Mouse (Mus musculus) intestine, embryonic 14.5 days (tissue): ENCODE results near the gene Sult2b1. TPM values are rescaled to one million over a fixed set of nuclear protein-coding genes. Genes with fewer than 3 reads are reported as not detected.

Source experiments
- ATAC-seq: fragments of 200-750 bp; cut with Nextera tagmentation; replicated peaks from 2 replicates; pipeline ENCODE4 v1.8.0; 2017; ENCODE audit warnings: low read depth, moderate number of reproducible peaks, moderate TSS enrichment, moderate library complexity; ENCODE audit not compliant: low FRiP score, low TSS enrichment
- DNase-seq: peaks from one replicate; pipeline ENCODE4 v3.0.0-alpha.2; 2018; ENCODE audit warnings: low spot score
- H3K27ac ChIP-seq: fragments of 300-500 bp; sonication (generic); 2 replicates; pipeline ENCODE4 v1.5.1; 2014; ENCODE audit warnings: low read depth, mild to moderate bottlenecking, control low read depth
- H3K27me3 ChIP-seq: fragments of 300-500 bp; sonication (generic); replicated peaks from 2 replicates; pipeline ENCODE4 v1.6.1; 2014; ENCODE audit warnings: low read length, control low read depth; ENCODE audit not compliant: control insufficient read depth, insufficient read depth
- H3K36me3 ChIP-seq: fragments of 300-500 bp; sonication (generic); 2 replicates; pipeline ENCODE4 v1.6.1; 2014; ENCODE audit warnings: low read length, control low read depth; ENCODE audit not compliant: control insufficient read depth, insufficient read depth
- H3K4me1 ChIP-seq: fragments of 300-500 bp; sonication (generic); replicated peaks from 2 replicates; pipeline ENCODE4 v1.6.1; 2014; ENCODE audit warnings: low read length, control low read depth, mixed read lengths; ENCODE audit not compliant: control insufficient read depth, insufficient read depth
- H3K4me2 ChIP-seq: fragments of 300-500 bp; sonication (generic); 2 replicates; pipeline ENCODE4 v1.6.1; 2014; ENCODE audit warnings: low read length
- H3K4me3 ChIP-seq: fragments of 300-500 bp; sonication (generic); 2 replicates; pipeline ENCODE4 v1.5.1; 2014; ENCODE audit warnings: low read depth, low read length, control low read depth, mixed read lengths
- H3K9ac ChIP-seq: fragments of 300-500 bp; sonication (generic); 2 replicates; pipeline ENCODE4 v1.6.1; 2014; ENCODE audit warnings: mild to moderate bottlenecking, low read length
- H3K9me3 ChIP-seq: fragments of 300-500 bp; sonication (generic); 2 replicates; pipeline ENCODE4 v1.6.1; 2016; ENCODE audit warnings: low read length, control low read depth; ENCODE audit not compliant: control insufficient read depth
- WGBS: fragments of 180-500 bp; shearing (Covaris S2); extraction: QIAGEN DNeasy Blood & Tissue Kit; methylation state at CpG from one replicate; pipeline ENCODE4 v1.1.7; 2014; 5-methylcytosine and 5-hydroxymethylcytosine counted together
- polyA plus RNA-seq: library from polyadenylated mRNA; unstranded; fragments of >200 nt; fragmentation: Nextera tagmentation; extraction: Ambion mirVana; gene quantifications from 2 replicates; pipeline ENCODE4 v1.2.1, GENCODE M21; 2014

Gene Sult2b1
- polyA plus RNA-seq, 1 experiment from 2014 or later: 2.3 TPM

- DNase-seq (no peak), ATAC-seq (0 out of 2 replicates have a peak, but pooled peaks have one; percentile 41)
- Histone ChIP-seq H3K27me3 (no peaks in the 10 kb centered on the region), H3K36me3 (no peaks in the 10 kb centered on the region), H3K27ac (no peak overlapping the region), H3K9me3 (0 out of 2 replicates have a peak, but pooled peaks cover 2% of the 10 kb centered on the region), H3K4me1 (no peaks in the 10 kb centered on the region), H3K4me3 (no peak overlapping the region), H3K9ac (no peak overlapping the region), H3K4me2 (no peak overlapping the region)
- 63% methylated on average over 8 of the region's 8 CpGs for WGBS
Observed at GRCm38 (mm10) chr7:45770427-45771082, 13.9 kb downstream of the Sult2b1 start.

- ATAC-seq: no peak
- no peak overlapping the region for H3K27ac ChIP-seq
- 86% methylated on average over 6 of the region's 6 CpGs for WGBS
Observed at GRCm38 (mm10) chr7:45767500-45767899, 17.0 kb downstream of the Sult2b1 start.

GRCm38 (mm10) chr7:45766764-45767163, 17.7 kb downstream of the Sult2b1 start:
- Histone ChIP-seq H3K4me2 (no peak overlapping the region), H3K9ac (no peak overlapping the region), H3K36me3 (no peaks in the 10 kb centered on the region), H3K4me1 (no peaks in the 10 kb centered on the region), H3K27ac (no peak overlapping the region), H3K27me3 (no peaks in the 10 kb centered on the region), H3K9me3 (0 out of 2 replicates have a peak, but pooled peaks cover 2% of the 10 kb centered on the region), H3K4me3 (no peak overlapping the region)
- DNase-seq (no peak), ATAC-seq (no peak)
- WGBS: 44% methylated on average over 8 of the region's 8 CpGs

More at GRCm38 (mm10) chr7:45767500-45767899, 17.0 kb downstream of the Sult2b1 start:
- H3K4me3 ChIP-seq: no peak overlapping the region
- no peak for DNase-seq
- H3K36me3 ChIP-seq: no peaks in the 10 kb centered on the region
- no peaks in the 10 kb centered on the region for H3K4me1 ChIP-seq
- H3K27me3 ChIP-seq: no peaks in the 10 kb centered on the region
- 0 out of 2 replicates have a peak, but pooled peaks cover 2% of the 10 kb centered on the region for H3K9me3 ChIP-seq
- no peak overlapping the region for H3K4me2 ChIP-seq
- no peak overlapping the region for H3K9ac ChIP-seq

GRCm38 (mm10) chr7:45765995-45766394, 18.5 kb downstream of the Sult2b1 start:
- 53% methylated on average over 8 of the region's 8 CpGs for WGBS
- Histone ChIP-seq H3K9me3 (0 out of 2 replicates have a peak, but pooled peaks cover 2% of the 10 kb centered on the region), H3K36me3 (no peaks in the 10 kb centered on the region), H3K27me3 (no peaks in the 10 kb centered on the region), H3K27ac (no peak overlapping the region), H3K4me3 (no peak overlapping the region), H3K4me2 (no peak overlapping the region), H3K4me1 (no peaks in the 10 kb centered on the region), H3K9ac (no peak overlapping the region)
- ATAC-seq: no peak
- no peak for DNase-seq

GRCm38 (mm10) chr7:45760151-45760550, 24.3 kb downstream of the Sult2b1 start:
- no peak for DNase-seq
- no peak for ATAC-seq
- peaks cover 25% of the 10 kb centered on the region for H3K27me3 ChIP-seq
- H3K9me3 ChIP-seq: no peaks in the 10 kb centered on the region
- no peak overlapping the region for H3K9ac ChIP-seq
- 66% methylated on average over 5 of the region's 5 CpGs for WGBS
- H3K4me1 ChIP-seq: no peaks in the 10 kb centered on the region
- H3K4me2 ChIP-seq: no peak overlapping the region
- H3K36me3 ChIP-seq: no peaks in the 10 kb centered on the region
- no peak overlapping the region for H3K4me3 ChIP-seq
- H3K27ac ChIP-seq: no peak overlapping the region

GRCm38 (mm10) chr7:45759400-45759799, 25.1 kb downstream of the Sult2b1 start:
- Histone ChIP-seq H3K27me3 (peaks cover 25% of the 10 kb centered on the region), H3K4me2 (peak overlapping the region; percentile 25), H3K9ac (no peak overlapping the region), H3K9me3 (no peaks in the 10 kb centered on the region), H3K36me3 (no peaks in the 10 kb centered on the region), H3K4me3 (peak overlapping the region; percentile 17; the same call in 1 of the 2 replicates), H3K27ac (no peak overlapping the region), H3K4me1 (no peaks in the 10 kb centered on the region)
- ATAC-seq (peak; percentile 76), DNase-seq (no peak)
- 6% methylated on average over 27 of the region's 27 CpGs for WGBS

GRCm38 (mm10) chr7:45755703-45756102, 28.8 kb downstream of the Sult2b1 start:
- no peak for DNase-seq
- H3K27ac ChIP-seq: no peak overlapping the region
- ATAC-seq: no peak
- no peaks in the 10 kb centered on the region for H3K36me3 ChIP-seq
- H3K27me3 ChIP-seq: peaks cover 25% of the 10 kb centered on the region
- no peak overlapping the region for H3K9ac ChIP-seq
- no peak overlapping the region for H3K4me2 ChIP-seq
- no peaks in the 10 kb centered on the region for H3K4me1 ChIP-seq
- WGBS: 52% methylated on average over 6 of the region's 6 CpGs
- no peak overlapping the region for H3K4me3 ChIP-seq
- no peaks in the 10 kb centered on the region for H3K9me3 ChIP-seq

GRCm38 (mm10) chr7:45750162-45750561, 34.3 kb downstream of the Sult2b1 start:
- ATAC-seq: no peak
- H3K36me3 ChIP-seq: no peaks in the 10 kb centered on the region
- no peaks in the 10 kb centered on the region for H3K27me3 ChIP-seq
- no peak for DNase-seq
- WGBS: 65% methylated on average over 9 of the region's 9 CpGs
- H3K4me3 ChIP-seq: no peak overlapping the region
- H3K4me1 ChIP-seq: peaks cover 8% of the 10 kb centered on the region; the same call in 1 of the 2 replicates
- no peak overlapping the region for H3K27ac ChIP-seq
- H3K9me3 ChIP-seq: no peaks in the 10 kb centered on the region
- no peak overlapping the region for H3K9ac ChIP-seq
- H3K4me2 ChIP-seq: no peak overlapping the region

- DNase-seq (no peak), ATAC-seq (no peak)
- Histone ChIP-seq H3K27ac (no peak overlapping the region), H3K9me3 (no peaks in the 10 kb centered on the region), H3K4me2 (no peak overlapping the region), H3K4me3 (no peak overlapping the region), H3K4me1 (peaks cover 8% of the 10 kb centered on the region; the same call in 1 of the 2 replicates), H3K36me3 (no peaks in the 10 kb centered on the region), H3K9ac (no peak overlapping the region; the same call in 1 of the 2 replicates), H3K27me3 (no peaks in the 10 kb centered on the region)
- 35% methylated on average over 10 of the region's 10 CpGs for WGBS
Observed at GRCm38 (mm10) chr7:45749401-45749800, 35.1 kb downstream of the Sult2b1 start.
